Mouse (Mus musculus) spleen, adult 2 months (tissue): ENCODE measurements around the gene Ddx4.

Experiments used
- CTCF ChIP-seq: fragments of 200-500 bp; IDR thresholded peaks from 2 replicates; pipeline ENCODE4 v1.5.1; 2011; ENCODE audit warnings: mild to moderate bottlenecking, inconsistent platforms; ENCODE audit not compliant: insufficient read depth, insufficient read length, insufficient replicate concordance; ENCODE audit errors: extremely low read depth
- POLR2A ChIP-seq: fragments of 200-500 bp; IDR thresholded peaks from 2 replicates; pipeline ENCODE4 v1.6.1; 2011; ENCODE audit warnings: low read depth, low read length, inconsistent platforms

DNA sequence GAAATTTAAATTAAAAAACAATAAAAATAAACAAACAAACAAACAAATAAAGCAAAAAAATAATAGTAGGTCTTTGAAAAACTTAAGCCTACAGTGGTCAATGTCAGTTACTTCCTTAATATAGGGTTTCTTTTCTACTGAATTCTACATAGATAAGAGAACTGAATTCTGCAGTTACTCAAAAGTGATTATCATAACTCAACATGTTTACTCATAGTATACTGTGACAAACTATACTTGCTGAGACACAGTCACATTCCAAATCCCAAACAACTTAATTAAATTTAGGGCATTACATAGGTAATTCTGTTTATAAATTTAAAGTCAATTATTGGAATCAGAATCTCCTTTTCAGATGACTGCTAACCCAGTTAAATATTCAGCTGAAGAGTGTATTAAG lies 62.6 kb downstream of the Ddx4 start:
- TF ChIP-seq POLR2A: no peak
- TF ChIP-seq CTCF: no peak
